Mouse (Mus musculus): ENCODE measurements around the gene Srp54a.
"Not testable (repeated sequence)": the region's sequence is repeated elsewhere in the genome, so short reads cannot be mapped to it uniquely, and the experiment has no call there.

Gene Srp54a

DNA sequence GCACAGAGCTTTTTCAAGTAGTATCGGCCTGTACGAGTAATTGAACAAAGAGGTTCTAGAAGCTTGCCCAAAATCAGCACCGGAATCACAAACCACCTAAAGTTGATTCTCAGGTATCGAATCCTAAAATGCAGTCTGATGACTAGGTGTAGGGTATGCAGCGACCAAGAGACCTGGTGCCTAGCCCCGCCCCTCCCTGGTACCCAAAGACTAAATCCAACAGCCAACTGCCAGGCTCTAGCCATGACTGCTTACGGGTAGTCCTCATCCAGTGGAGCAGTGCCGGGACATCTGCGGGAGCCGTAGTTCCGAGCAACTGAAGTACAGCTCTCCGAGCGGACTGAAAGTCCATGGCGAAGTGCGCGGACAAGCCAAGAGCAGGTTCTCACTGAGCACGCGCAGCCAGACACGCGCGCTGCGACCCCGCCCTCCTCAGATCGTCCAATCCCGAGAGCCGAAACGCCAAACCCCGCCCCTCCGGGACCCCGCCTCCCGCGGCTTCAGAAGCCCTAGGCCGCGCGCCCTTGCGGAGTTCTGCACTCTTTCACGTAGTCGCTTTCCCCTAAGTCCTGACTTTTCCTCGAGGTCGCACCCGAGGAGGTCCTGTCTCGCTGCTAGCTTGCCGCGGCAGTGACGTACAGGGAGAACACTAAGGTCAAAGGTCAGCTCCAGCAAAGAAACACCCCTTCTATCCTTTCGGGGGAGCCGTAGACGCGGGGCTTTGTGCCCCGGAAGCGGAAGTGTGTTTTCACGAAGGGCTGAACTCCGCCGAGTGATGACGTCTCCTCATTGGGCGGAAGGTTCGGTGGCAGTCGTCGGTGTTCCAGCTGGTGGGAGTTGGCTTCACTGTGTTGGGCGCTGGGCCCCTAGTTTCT, at the start of gene Srp54a, which contains the start of gene 2700097O09Rik:
Srp54a (plus strand) TSS at position 537 of the 875 bp plus-strand sequence.
2700097O09Rik (minus strand) TSS at position 385 of the 875 bp plus-strand sequence.
- peak; percentile 90 to 95 for DNase-seq (ENCODE audit: low spot score in 2 of 2)

GRCm38 (mm10) chr12:55041011-55041410, 39.1 kb upstream of the Srp54a start:
- no peak for DNase-seq (ENCODE audit: low spot score in 2 of 2)

DNA sequence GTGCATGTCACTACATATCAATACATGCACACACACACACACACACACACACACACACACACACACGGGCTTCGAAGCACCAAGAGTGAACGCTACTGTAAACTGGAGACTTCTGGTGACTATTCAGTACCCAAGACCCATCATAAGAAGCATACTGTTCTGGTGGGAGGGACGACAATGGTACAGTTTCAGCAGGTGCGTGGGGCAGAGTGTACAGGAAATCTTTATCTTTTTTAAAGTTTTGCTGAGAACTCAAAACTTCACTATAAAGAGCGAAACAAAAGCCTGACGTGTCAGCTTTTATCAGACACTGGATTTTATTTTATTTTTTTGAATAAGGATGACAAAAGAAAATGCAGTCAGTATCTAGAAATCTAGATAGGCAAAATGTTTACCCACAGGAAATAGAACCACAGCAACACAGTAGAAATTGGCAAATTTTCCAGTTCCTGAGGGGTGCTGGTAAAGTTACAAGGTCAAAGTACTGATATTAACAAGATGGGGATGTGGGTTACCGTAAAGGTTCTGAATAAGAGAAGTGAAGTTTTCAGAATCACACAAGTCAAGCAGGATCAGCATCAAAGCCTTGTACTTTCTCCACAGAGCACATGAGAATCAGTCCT, 30.2 kb upstream of the Srp54a start:
- no peak for DNase-seq (ENCODE audit: low spot score in 2 of 2)

DNA sequence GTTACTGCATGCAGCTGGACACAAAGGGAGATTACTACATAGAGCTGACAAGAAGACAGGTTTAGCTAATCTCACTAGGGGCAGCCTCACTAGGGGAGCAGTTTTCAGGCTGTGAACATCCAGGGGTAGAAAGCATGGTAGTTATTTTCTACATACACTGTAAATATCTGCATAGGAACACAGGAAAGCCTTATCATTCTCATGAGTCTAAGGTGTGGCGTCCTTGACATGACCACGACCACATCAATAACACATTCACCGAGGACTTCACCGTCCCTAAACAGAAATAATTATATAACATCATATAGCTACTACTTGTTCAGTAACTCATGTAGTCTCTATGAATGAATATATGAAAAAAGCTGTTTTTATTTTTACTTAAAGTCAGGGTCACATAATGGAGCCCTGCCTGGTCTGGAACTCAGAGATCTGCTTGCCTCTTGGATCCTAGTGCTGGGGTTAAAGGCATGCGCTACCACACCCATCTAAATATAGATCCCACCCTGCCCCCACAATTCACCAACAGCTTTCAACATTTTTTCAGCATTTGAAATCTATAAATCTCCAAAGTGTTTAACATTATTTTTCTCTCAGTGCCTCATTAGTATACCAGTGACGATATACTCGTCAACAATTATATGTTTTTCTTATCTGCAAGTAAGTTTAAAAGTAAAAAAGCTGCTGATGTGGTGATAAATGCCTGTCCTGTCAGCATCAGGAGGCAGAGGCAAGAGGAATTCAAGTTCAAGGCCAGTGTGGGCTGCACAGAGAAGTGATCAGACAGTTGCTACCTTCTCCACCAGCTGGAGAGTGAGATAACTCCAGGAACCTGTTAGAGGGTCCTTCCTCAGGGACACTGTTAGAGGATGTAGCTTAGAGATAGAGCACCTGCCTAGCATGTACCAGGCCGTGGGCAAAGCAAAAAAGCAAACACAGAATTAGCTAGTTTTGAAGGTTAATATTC, 28.6 kb upstream of the Srp54a start:
- no peak for DNase-seq (ENCODE audit: low spot score in 2 of 2)

GRCm38 (mm10) chr12:55053267-55053666, 26.8 kb upstream of the Srp54a start:
- no peak for DNase-seq (ENCODE audit: low spot score in 2 of 2)

- DNase-seq (ENCODE audit: low spot score in 2 of 2) = no peak
Observed at GRCm38 (mm10) chr12:55054551-55055241, 25.4 kb upstream of the Srp54a start.

DNA sequence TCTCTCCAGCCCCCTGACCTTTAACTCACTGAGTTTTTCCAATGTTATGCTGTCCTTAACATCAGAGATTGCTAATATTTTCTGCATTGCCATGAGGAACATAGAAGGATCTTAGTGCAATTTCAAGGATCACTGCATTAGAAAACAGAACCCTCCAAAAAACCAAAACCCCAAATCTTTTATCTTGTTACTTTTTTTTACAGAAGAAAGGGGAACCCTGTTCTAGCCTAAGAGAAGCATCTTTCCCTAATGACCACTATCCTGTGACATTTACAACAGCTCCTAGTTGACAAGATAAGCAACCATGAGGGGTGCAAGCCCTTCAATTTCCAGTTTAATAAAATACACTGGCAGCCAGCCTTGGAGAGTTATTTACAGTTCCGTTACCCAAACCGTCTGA, 23.4 kb upstream of the Srp54a start:
- no peak for DNase-seq (ENCODE audit: low spot score in 2 of 2)

DNA sequence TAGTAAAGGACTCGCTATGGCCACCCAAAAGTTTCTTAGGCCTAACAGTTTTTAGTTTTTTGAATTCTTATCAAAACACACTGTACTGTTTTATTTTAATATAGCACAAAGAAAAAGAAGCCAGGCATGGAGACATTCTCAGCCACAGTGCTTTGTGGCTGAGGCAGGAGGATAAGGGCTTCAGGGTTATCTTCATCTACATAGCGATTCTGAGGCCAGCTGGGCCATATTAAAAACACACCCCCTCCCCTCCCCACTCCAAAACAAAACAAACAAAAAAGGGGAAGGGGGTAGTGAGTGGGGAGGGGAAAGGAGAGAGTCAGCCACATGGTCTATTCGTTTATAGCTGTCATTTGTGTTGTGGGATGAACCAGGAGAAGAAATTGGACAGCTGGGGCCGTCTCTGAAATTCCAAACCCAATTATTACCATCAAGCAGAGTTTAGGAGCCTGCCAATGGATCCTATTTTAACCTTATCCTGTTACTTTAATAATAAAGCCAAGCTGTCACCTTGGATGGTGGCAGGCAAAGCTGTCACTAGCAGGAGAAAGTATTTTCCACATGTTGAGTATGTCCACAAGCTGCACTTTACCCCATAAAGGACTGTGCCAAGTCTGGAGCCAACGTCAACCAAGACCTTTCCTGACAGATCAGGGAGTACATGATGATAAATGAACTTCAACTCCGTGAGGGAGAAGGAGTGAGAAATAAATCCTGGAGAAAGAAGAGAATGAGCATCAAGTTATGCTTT, 21.0 kb upstream of the Srp54a start:
- DNase-seq (ENCODE audit: low spot score in 2 of 2) = no peak

DNA sequence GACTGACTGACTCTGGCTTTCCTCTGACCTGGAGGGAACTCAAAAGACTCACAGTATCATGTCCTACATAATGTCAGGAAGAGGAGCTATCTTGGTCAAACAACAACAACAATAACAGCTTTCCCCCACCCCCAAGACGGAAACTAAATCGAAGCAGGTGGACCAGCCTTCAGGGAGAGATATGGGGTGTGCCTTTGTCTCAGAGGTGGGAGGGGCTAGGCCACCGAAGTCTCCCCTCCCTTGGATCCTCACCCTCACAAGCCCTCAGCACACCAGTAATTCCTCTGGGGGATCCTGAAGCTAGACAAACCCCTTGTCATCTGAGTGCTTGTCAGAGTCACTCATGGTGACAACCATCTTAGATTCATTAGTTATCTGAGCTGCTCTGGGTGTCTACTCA, 20.2 kb upstream of the Srp54a start:
- DNase-seq (ENCODE audit: low spot score in 2 of 2) = no peak

GRCm38 (mm10) chr12:55060212-55060898, 19.7 kb upstream of the Srp54a start:
- DNase-seq (ENCODE audit: low spot score in 2 of 2) = no peak

DNA sequence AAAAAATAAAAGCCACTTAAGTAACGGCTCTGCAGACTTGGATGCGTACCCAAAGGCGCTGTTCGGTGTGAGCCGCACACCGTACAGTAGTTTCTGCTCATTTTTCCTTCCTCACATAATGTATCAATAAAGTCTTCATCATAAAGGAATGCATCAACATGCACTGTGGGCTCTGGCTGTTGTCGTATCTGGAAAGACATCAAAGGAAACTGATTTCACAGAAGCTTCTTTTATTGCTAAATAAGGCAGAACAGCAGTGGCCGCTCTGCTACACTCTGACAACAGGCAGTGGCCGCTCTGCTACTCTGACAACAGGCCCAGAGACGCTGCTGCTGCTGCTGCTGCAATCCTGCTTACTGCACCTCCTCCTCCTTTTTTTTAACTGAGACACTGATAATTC, 19.1 kb upstream of the Srp54a start:
- no peak for DNase-seq (ENCODE audit: low spot score in 2 of 2)

GRCm38 (mm10) chr12:55062141-55062540, 17.9 kb upstream of the Srp54a start:
- no peak for DNase-seq (ENCODE audit: low spot score in 2 of 2)

DNA sequence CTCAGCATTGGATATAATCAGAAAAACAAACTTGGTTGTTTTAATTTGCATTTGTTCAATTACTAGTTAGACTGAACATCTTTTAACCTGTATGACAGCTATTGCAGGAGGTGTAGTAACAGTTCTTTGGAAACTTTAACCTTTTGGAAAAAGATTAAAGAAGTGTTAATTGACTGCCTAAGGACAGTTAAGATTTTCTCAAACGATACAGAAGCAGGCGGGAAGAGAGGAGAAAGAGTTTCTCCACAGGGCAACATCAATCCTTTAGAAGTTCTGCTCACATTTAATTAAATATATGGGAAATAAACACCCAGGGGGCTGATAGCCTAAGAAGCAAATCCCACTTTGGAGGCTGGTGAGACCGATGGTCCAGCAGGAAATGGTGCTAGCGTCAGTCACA, 7.6 kb upstream of the Srp54a start:
- no peak for DNase-seq (ENCODE audit: low spot score in 2 of 2)

DNA sequence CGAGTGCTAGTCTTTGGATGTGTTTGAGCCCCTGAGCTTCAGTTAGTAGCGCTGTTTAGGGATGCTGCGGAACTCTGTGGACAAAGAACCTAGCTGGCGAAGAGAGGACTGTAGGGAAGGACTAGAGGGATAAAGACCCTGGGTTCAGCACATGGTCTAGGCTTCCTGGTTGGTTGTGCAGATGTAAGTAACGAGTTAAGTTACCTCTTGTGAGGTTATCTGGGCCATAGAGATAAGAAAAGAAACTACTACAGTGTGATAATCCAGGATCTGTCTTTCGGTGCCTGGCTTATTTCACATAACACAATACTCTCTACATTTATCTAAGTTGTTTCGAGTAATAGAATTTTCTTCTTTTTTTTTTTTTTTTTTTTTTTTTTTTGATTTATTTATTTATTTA, 6.4 kb upstream of the Srp54a start:
- DNase-seq (ENCODE audit: low spot score in 2 of 2) = no peak

DNA sequence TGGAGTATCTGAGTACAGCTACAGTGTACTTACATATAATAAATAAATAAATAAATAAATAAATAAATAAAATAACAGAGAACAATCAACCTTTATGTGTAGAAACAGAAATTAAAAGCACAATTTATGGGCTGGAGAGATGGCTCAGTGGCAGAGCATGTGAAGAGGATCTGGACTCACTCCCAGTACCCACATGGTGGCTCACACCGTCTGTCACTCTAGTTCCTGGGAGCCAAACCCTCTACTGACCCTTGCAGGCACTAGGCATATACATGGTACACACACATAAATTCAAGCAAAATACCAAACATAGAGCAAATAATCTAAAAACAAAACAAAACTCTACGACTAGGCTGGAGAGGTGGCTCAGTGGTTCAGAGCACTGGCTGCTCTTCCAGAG, 4.8 kb upstream of the Srp54a start:
- DNase-seq (ENCODE audit: low spot score in 2 of 2) = no peak

DNA sequence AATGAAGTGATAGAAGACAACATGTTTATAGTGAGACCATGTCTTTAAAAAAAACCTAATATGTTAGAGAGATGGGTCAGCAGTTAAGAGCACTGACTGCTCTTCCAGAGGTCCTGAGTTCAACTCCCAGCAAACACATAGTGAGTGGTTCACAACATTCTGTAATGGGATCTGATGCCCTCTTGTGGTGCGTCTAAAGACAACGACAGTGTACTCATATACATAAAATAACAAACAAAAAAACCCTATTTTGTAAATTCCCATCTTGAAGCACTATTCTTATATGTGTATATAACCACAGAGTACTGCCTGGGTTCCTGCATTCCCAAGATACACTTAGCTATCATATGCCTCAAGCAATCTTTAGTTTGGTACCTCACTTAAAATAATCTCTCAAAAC, 1.4 kb upstream of the Srp54a start:
- not testable (repeated sequence) for DNase-seq (ENCODE audit: low spot score in 2 of 2)

DNA sequence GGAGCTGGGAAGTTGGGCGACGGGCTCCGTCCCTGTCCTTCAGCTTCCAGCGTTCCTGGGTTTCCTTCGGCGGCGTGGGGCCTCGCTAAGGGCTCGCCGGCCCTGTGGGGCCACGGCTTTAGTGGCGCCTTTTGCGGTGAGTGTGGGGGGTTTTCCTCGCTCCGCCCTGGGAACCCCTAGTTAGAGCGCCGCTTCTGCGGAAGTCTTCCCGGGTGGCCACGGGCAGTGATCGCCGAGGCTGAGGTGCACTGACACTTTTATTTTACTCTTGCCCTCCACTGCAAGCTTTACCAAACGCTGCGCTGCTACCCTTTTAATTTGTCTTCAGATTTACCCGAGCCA, 510 bp downstream of the Srp54a start:
- not testable (repeated sequence) for DNase-seq (ENCODE audit: low spot score in 2 of 2)

GRCm38 (mm10) chr12:55092127-55092526, 12.1 kb downstream of the Srp54a start:
- DNase-seq (ENCODE audit: low spot score in 2 of 2) = not testable (repeated sequence)

- not testable (repeated sequence) for DNase-seq (ENCODE audit: low spot score in 2 of 2)
Observed at GRCm38 (mm10) chr12:55112616-55113015, 32.6 kb downstream of the Srp54a start.

DNA sequence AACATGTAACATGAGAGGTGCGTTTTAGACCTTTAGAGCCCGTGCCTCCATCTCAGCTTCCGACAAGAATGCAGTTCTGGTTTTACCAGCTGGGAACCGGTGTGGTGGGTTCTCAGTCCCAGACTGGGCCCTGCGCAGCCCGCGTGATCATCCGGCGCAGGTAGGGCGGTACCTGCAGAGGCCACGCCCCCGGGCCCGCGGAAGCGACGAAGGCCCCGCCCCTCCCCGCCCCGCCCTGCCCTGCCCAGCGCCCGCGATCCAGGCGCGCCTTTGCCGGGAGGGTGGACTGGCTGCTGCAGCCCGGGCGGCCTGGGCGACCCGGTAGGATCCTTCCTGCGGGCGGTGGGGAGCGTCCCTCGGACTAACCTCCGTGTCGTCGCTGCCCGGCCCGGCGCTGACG, 44.2 kb downstream of the Srp54a start, which contains the start of gene Fam177a:
Fam177a (plus strand) TSS at position 228 of the 400 bp plus-strand sequence.
- DNase-seq (ENCODE audit: low spot score in 2 of 2) = not testable (repeated sequence)
